Mouse (Mus musculus) spleen, postnatal 4 days (tissue): ENCODE results near the gene Plcb2.

ENCODE experiments used
- DNase-seq, 2 experiments: peaks; one replicate each; pipeline ENCODE4 v3.0.0; 2022; ENCODE audit warnings: low spot score in 2 of 2

Plcb2 gene

GRCm38 (mm10) chr2:118685088-118685487 lies 43.1 kb downstream of the Plcb2 start:
- DNase-seq: no peak

- DNase-seq: no peak
These were observed 45.5 kb downstream of the Plcb2 start for GRCm38 (mm10) chr2:118682544-118683260.

GRCm38 (mm10) chr2:118680926-118681325 lies 47.3 kb downstream of the Plcb2 start:
- DNase-seq: no peak

- DNase-seq: no peak
These were observed 48.7 kb downstream of the Plcb2 start for GRCm38 (mm10) chr2:118679577-118679976.

- no peak for DNase-seq
These were observed 50.4 kb downstream of the Plcb2 start for GRCm38 (mm10) chr2:118677817-118678216.

- no peak for DNase-seq
These were observed 51.1 kb downstream of the Plcb2 start for GRCm38 (mm10) chr2:118676839-118677741.

GRCm38 (mm10) chr2:118674500-118674899 lies 53.7 kb downstream of the Plcb2 start:
- DNase-seq: no peak

GRCm38 (mm10) chr2:118673686-118674465 lies 54.4 kb downstream of the Plcb2 start:
- no peak for DNase-seq

- DNase-seq: no peak
These were observed 56.5 kb downstream of the Plcb2 start for GRCm38 (mm10) chr2:118671728-118672127.

GRCm38 (mm10) chr2:118669785-118670184 lies 58.5 kb downstream of the Plcb2 start:
- no peak for DNase-seq

GRCm38 (mm10) chr2:118669245-118669644 lies 59.0 kb downstream of the Plcb2 start:
- DNase-seq: no peak

GRCm38 (mm10) chr2:118667181-118667580 lies 61.1 kb downstream of the Plcb2 start:
- DNase-seq: no peak

- no peak for DNase-seq
These were observed 62.6 kb downstream of the Plcb2 start for GRCm38 (mm10) chr2:118665616-118666015.

- no peak for DNase-seq
These were observed 63.2 kb downstream of the Plcb2 start for GRCm38 (mm10) chr2:118664975-118665516.

GRCm38 (mm10) chr2:118663804-118664766 lies 64.2 kb downstream of the Plcb2 start:
- DNase-seq: no peak

GRCm38 (mm10) chr2:118662902-118663803 lies 65.1 kb downstream of the Plcb2 start, which contains the start of gene Pak6:
Gene Pak6 (plus strand): TSS chr2:118663303.
- DNase-seq: peak in 1 of 2 experiments; percentile 27

- DNase-seq: no peak
These were observed 66.3 kb downstream of the Plcb2 start for GRCm38 (mm10) chr2:118661891-118662290.

- DNase-seq: peak; percentile 66 to 79
These were observed 68.2 kb downstream of the Plcb2 start for GRCm38 (mm10) chr2:118659998-118660452.

- no peak for DNase-seq
These were observed 68.7 kb downstream of the Plcb2 start for GRCm38 (mm10) chr2:118659493-118659892.
